Mouse (Mus musculus) right cerebral cortex, postnatal 4 days (tissue): ENCODE measurements around the gene Leng9.

ENCODE experiments used
- DNase-seq: peaks from one replicate; pipeline ENCODE4 v3.0.0-alpha.2; 2022

The Leng9 gene

GRCm38 (mm10) chr7:4122783-4123182, 27.4 kb downstream of the Leng9 start:
- no peak for DNase-seq

DNA sequence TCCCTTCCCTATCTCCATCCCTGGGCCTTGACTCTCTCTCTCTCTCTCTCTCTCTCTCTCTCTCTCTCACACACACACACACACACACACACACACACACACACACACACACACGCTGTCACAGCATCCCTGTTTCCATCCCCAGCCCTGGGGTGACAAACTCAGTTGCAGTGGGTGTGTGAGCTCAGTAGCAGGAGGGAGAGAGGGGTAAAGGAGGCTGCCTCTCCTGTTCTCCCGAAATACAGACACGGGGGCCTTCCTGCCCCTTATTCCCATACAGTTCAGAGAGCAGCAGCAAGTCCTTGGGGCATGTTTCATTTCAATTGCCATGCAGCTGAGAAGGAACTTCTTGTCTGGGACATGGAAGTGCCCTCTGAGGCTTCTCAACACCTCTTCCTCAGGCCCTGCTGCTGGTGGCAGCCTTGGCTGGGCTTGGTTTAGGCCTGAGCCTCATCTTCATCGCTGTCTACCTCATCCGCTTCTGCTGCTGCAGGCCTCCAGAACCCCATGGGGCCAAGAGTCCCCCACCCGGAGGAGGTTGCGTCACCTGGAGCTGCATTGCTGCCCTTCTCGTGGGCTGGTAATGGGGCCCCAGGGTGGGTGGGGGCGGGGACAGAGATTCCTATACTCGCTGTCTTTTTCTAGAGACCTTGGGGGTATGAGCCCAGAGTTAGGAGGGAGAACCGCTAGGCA, 28.0 kb downstream of the Leng9 start:
- no peak for DNase-seq

DNA sequence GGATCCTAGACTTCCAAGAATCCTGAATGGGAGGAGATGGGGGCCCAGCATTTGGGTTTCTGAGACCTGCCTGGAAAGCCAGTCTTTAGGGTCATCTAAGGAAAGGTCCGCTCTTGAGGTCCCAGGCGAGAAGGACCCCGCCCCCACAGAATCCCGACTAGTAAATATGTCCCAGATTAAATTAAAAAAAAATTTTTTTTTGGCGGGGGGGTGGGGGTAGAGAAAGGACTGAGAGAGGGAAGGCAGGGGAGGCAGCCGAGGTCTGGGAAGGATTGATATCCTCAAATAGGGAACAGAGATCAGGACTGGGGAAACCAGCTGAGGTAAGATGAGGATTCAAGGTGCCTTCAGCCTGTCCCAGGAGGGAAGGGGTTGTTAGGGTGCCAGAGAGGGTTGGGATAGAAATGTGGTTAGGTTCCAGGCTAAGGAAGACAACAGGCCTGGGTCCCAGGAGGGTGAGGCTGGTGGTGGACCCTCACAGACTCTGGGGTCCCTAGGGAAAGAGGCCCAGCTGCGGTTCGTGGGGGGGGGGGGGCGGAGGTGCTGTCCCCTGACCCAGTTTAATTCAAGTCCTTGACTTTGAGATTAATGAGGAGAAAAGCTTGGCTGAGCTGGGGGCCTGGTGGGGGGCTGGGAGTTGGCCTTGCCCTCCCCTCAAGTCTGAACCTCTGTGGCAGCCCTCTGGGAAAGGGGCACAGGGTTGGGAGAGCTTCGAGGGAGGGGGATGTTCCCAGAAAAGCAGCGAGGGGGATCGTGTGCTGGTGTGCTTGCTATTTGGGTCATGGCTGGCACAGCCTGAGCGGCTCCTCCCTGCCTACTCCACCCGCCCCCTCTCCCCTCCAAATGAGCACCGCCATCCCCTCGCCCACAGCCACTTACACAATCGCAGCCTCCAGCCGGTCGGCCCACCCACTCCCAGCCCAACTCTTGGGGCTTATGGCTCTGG, 29.9 kb downstream of the Leng9 start:
- DNase-seq: no peak

DNA sequence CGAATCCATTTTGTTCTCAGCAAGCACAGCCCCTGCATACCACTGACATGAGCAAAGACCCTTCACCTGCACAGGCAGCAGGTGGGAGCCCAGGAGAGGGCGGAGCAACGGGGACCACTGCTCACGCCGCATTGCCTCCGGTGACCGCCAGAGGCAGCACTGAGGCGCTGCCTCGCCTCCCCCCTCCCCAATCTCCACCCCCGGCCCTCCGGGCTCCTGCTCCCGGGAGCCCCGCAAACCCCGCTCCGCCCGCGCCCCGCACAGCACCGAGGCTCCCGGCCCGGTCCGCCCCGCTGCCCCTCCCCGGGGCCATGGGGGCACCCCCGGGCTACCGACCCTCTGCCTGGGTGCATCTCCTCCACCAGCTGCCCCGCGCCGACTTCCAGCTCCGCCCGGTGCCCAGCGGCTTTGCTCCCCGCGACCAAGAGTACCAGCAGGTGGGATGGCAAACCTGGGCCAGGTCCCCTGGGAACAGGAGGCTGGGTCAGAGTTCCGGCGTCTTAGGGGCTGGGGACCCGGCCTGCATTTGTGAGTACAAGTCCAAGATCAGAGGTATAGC, 30.8 kb downstream of the Leng9 start, which contains the start of gene Ttyh1:
Ttyh1 (plus strand) TSS at position 65 of the 559 bp plus-strand sequence.
- DNase-seq: peak; percentile 78

DNA sequence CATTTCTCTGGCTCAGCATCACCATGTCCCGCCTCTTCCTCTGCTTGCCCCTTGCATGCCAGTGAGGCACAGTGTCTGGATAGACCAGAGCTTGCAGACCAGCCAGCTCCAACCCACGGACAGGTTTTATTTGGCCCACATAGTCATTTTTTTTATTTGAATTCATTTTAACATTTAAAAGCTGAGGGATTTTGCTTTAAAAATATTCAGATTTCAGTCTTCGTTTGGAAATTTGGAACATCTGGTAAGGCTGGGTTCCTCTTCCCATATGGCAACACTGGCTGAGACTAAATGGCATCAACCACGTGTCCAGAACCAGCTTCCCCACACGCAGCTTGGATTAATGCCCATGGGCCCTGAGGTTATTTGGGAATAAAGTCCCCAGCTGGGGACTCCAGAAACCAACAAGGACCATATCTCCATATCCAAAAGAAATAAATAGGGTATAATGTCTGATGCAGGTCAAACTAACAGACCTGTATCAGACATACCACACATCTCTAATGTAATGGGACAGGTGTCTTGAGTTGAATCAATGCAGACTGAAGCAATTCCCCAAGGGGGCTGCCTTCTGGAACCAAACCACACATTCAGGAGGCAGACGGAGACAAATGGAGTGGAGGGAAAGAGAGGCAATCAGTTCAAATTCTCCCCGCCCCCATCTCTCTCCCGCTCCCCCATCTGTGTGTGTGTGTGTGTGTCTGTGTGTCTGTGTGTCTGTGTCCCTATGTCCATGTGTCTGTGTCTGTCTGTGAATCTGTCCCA, 32.9 kb downstream of the Leng9 start:
- DNase-seq: no peak

DNA sequence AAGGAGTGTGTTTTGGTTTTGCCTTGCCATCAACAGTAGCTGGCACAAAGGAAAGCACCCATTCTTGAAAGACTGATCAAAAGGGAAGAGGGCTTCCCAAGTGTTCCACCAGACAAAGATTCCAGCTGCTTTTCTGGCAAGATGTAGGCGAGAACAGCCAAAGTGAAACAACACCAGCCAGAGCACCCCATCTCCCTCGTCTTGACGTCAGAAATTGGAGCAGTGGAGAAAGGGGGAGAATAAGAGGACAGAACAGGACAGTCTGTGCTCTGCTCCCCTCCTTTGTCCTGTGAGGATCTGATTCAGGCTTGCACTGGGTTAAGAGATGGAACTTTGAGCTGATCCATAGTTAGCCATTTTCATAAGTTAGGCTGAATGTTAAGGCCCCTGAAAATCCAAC, 38.4 kb downstream of the Leng9 start:
- DNase-seq: no peak

DNA sequence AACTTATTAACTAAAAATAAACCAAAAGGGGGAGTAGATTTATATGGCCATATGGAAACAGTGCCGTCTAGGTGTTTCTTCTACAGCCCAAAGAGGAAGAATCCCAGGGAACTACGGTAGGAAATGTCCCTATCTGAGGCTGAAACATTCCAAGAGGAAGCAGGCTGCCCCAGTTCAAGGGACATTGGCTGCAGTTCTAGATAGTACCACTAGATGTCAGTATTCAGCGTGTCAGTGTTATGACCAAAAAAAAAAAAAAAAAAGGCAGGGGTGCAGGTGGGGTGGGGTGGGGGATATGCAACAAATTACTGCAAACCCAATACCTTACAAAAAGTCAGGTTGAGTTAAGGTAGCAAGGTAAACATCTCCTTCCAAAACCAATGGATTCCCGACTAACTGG, 46.8 kb downstream of the Leng9 start:
- no peak for DNase-seq

GRCm38 (mm10) chr7:4101144-4101543, 49.0 kb downstream of the Leng9 start:
- DNase-seq: no peak

DNA sequence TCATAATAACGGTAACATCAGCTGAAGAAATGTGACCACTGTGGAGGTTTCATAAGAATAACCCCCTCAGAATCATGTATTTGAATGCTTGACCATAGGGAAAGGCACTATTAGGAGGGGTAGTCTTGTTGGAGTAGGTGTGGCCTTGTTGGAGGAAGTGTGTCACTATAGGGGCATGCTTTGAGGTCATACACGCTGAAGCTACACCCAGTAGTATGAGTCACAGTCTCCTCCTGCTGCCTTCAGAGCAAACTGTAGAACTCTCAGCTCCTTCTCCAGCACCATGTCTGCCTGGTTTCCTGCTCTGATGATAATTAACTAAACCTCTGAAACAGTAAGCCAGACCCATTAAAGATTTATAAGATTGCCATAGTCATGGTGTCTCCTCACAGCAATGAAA, 51.3 kb downstream of the Leng9 start:
- DNase-seq: no peak

DNA sequence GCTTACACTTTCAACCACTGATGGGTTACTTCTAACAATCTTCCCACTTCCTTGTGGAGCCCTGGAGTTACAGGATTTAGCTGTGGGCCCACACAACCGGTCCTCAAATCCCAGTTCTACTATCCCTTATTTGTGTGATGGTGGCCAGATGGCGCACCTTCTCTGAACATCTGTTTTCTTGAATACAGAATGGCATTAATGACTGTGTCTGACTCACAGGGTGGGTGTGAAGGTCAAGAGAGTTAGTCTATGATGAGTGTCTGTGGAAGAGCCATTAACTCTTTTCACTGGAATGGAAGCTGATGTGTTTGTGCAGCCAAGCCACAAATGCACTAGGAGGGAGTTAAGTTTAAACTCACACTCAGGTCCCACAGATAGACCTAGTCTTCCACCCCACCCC, 51.9 kb downstream of the Leng9 start:
- no peak for DNase-seq
